Mouse (Mus musculus) lung, embryonic 15.5 days (tissue): ENCODE measurements at regions not wholly inside any gene's neighbourhood (a gene's known extent, or its start where the extent isn't known, plus 50 kb on each side); places are given as distances from the start of the nearest gene placed in this dataset.
A peak's percentile ranks its signal among the peaks of the same experiment; 100 is the strongest.

ENCODE experiments used
- ATAC-seq: fragments of 200-750 bp; cut with Nextera tagmentation; 2 replicates; pipeline ENCODE4 v1.8.0; 2017; ENCODE audit warnings: moderate number of reproducible peaks, borderline replicate concordance; ENCODE audit not compliant: low FRiP score, low TSS enrichment; ENCODE audit errors: extremely low read depth
- H3K27ac ChIP-seq: fragments of 300-500 bp; sonication (generic); 2 replicates; pipeline ENCODE4 v1.5.1; 2015; ENCODE audit warnings: moderate library complexity, mild to moderate bottlenecking, inconsistent platforms
- H3K27me3 ChIP-seq: fragments of 300-500 bp; sonication (generic); 2 replicates; pipeline ENCODE4 v1.6.1; 2015; ENCODE audit warnings: inconsistent platforms
- H3K36me3 ChIP-seq: fragments of 300-500 bp; sonication (generic); 2 replicates; pipeline ENCODE4 v1.6.1; 2015; ENCODE audit warnings: inconsistent platforms
- H3K4me1 ChIP-seq: fragments of 300-500 bp; sonication (generic); 2 replicates; pipeline ENCODE4 v1.6.1; 2015; ENCODE audit warnings: inconsistent platforms
- H3K4me2 ChIP-seq: fragments of 300-500 bp; sonication (generic); 2 replicates; pipeline ENCODE4 v1.6.1; 2015; ENCODE audit warnings: inconsistent platforms, mild to moderate bottlenecking, moderate library complexity
- H3K4me3 ChIP-seq: fragments of 300-500 bp; sonication (generic); 2 replicates; pipeline ENCODE4 v1.5.1; 2015; ENCODE audit warnings: mild to moderate bottlenecking, inconsistent platforms
- H3K9ac ChIP-seq: fragments of 300-500 bp; sonication (generic); 2 replicates; pipeline ENCODE4 v1.6.1; 2015; ENCODE audit warnings: inconsistent platforms
- H3K9me3 ChIP-seq: fragments of 300-500 bp; sonication (generic); 2 replicates; pipeline ENCODE4 v1.6.1; 2016; ENCODE audit warnings: inconsistent platforms
- WGBS: fragments of 180-500 bp; shearing (Covaris S2); methylation state at CpG from one replicate; pipeline ENCODE4 v1.1.7; 2015; 5-methylcytosine and 5-hydroxymethylcytosine counted together

DNA sequence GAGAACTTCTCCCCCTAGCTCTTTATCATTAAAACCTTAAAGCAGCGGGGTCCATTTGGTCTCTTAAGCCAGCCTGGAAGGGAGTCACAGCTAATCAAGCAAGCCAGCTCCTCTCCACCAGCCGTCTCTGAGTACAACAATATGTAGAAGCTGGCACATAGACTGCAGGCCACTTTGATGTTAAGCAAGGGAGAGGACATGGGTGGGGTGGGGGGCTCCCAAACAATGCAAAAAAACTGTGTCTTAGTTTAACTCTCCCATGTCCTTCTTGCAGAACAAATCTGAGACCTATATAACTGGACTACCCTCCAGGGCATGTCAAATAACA lies 93.3 kb upstream of the Jarid2 start:
- Histone ChIP-seq H3K36me3 (no peaks in the 10 kb centered on the region), H3K4me2 (no peak overlapping the region), H3K9ac (no peak overlapping the region), H3K27me3 (no peaks in the 10 kb centered on the region), H3K4me1 (peaks cover 21% of the 10 kb centered on the region), H3K9me3 (no peaks in the 10 kb centered on the region), H3K27ac (peak overlapping the region; percentile 60; the same call in 1 of the 2 replicates), H3K4me3 (no peak overlapping the region)
- WGBS, result 12% methylated on average over 2 of the region's 2 CpGs
- peak; percentile 79; the same call in 1 of the 2 replicates for ATAC-seq

DNA sequence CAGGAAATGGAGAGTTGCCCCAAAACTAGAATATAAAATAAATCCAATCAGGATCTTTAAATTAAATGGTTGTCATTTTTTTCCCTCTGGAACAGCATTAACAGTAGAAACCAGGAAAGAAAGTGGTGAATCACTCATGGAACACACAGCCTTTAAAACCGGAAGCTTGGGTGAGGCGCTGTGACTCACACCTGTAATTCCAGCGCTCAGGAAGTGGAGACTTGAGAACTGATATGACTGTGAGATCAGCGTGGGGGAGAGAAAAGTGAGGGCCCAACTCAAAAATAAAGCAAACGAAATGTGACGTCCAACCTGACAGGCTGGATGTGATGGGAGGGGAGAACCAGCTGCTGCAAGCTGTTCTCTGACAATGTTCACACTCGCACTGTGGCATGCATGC lies 86.9 kb upstream of the Jarid2 start:
- Histone ChIP-seq H3K27ac (no peak overlapping the region), H3K9me3 (no peaks in the 10 kb centered on the region), H3K27me3 (no peaks in the 10 kb centered on the region), H3K4me2 (no peak overlapping the region), H3K36me3 (no peaks in the 10 kb centered on the region), H3K4me1 (0 out of 2 replicates have a peak, but pooled peaks cover 3% of the 10 kb centered on the region), H3K9ac (no peak overlapping the region), H3K4me3 (no peak overlapping the region)
- no peak for ATAC-seq
- WGBS, result 30% methylated on average over 7 of the region's 7 CpGs

DNA sequence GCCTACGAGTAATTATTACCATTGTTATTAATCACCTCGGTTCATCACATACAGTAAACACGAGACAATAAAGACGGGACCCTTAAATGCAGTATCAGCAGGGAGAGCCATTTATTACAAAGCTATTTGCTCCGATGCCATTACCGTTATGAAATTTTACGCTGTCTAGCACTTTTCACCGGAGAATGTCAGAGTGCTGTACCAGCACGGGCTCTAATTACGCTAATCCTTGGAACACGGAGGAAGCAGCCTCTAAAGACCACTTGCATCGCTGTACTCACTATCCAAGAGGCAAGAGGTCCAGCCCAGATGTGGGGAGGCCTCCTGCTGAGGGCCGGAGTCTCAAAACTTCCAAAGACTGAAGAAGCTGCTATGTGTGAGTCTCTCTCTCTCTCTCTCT lies 79.2 kb upstream of the Jarid2 start:
- Histone ChIP-seq H3K9ac (no peak overlapping the region), H3K4me2 (0 out of 2 replicates have a peak overlapping the region, but pooled peaks have one; percentile 2), H3K9me3 (no peaks in the 10 kb centered on the region), H3K27ac (no peak overlapping the region), H3K27me3 (no peaks in the 10 kb centered on the region), H3K36me3 (no peaks in the 10 kb centered on the region), H3K4me3 (no peak overlapping the region), H3K4me1 (peaks cover 4% of the 10 kb centered on the region; the same call in 1 of the 2 replicates)
- ATAC-seq, result no peak
- 30% methylated on average over 13 of the region's 13 CpGs for WGBS

DNA sequence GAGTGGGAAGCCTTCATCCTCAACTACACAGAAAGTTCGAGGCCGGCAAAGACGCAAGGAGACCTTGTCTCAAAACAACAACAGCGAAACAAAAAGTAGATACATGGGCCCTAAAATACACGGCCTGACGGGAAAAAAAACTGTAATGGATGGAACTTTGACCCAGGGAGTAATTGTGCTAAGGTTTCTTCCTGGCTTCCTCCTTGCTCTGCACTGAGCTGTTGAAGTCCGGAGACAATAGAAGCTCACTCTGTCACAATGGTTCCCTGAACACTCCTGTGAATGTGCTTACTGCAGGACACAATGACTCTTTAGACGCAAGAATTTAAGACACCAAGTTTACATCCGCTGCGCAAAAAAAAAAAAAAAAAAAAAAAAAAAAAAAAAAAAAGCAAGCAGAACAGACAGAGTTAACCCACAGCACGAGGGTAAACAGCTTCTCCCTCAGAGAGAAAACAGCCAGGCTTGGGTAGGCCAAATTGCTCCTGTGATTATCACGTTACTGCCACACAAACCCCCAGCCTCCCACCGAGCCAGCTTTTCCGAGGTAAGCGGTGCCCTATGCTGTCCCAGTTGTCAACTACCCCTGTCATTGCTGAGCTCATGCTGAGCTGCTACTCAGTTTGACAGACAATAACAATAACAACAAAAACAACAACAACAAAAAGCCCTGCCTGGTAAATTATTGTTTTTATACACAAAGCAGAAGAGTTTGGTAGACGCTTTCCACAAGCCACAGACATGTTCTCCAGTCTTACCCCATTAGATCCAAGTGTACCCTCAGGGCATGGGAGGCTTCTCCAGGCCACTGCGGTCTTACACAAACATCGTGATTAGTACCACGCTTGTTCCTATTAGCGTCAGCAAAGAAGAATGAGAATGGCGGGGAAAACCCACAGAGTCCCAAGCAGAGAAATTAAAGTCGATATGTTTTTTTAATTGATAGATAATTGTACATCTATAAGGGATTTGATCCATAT lies 77.7 kb upstream of the Jarid2 start:
- WGBS, result 44% methylated on average over 22 of the region's 22 CpGs
- peaks cover 4% of the 10 kb centered on the region; the same call in 1 of the 2 replicates for H3K4me1 ChIP-seq
- H3K4me3 ChIP-seq, result no peak overlapping the region
- no peak overlapping the region for H3K9ac ChIP-seq
- H3K36me3 ChIP-seq, result no peaks in the 10 kb centered on the region
- H3K4me2 ChIP-seq, result no peak overlapping the region
- ATAC-seq, result no peak
- H3K27ac ChIP-seq, result no peak overlapping the region
- H3K27me3 ChIP-seq, result no peaks in the 10 kb centered on the region
- H3K9me3 ChIP-seq, result no peaks in the 10 kb centered on the region

DNA sequence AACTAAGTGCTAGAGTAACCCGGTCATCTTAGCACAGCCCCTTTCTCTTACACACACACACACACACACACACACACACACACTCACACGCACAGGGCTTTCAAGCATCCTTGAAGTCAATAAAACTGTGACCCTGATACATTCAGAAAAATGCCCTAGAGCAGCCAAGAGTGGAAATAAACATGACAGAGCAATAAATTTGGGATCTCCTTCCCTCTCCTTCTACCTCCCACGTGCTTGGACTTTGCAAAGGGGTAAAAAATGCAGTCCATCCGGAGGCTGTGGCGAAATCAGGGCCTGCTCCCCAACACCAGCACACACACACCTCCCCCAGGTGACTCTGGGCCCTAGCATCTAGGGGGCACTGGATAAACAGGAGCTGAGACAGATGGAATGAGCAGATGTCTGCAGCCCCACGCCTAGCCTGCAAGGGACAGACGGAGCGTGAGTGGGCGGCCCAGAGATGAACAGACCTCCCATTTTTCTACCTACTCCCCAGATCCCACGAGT lies 71.3 kb upstream of the Jarid2 start:
- no peak for ATAC-seq
- Histone ChIP-seq H3K27ac (no peak overlapping the region), H3K4me3 (no peak overlapping the region), H3K9ac (no peak overlapping the region), H3K9me3 (no peaks in the 10 kb centered on the region), H3K4me1 (peaks cover 3% of the 10 kb centered on the region; the same call in 1 of the 2 replicates), H3K4me2 (no peak overlapping the region), H3K27me3 (no peaks in the 10 kb centered on the region), H3K36me3 (no peaks in the 10 kb centered on the region)
- 40% methylated on average over 10 of the region's 10 CpGs for WGBS

DNA sequence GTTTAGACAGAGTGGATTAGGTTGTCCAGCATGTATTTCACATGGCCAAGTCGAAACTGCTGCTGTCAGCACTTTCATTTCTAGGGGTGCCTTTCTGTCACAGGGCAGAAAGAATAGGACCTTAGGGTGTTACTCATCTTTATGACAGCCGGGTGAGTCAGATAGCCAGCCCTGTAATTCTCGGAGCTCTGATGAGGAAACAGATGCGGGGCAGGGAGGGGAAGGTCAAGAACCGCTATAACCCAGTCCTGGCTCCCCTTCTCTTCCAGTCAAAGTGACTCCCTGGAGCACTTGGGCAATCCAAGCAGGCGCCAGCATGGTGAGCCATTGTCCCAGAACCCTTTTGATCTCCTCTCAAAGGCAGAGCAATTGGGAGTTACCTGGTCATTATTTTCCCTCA lies 69.4 kb upstream of the Jarid2 start:
- no peak overlapping the region for H3K9ac ChIP-seq
- 31% methylated on average over 6 of the region's 6 CpGs for WGBS
- H3K27ac ChIP-seq, result no peak overlapping the region
- H3K27me3 ChIP-seq, result no peaks in the 10 kb centered on the region
- no peak for ATAC-seq
- no peak overlapping the region for H3K4me3 ChIP-seq
- H3K4me2 ChIP-seq, result no peak overlapping the region
- no peaks in the 10 kb centered on the region for H3K36me3 ChIP-seq
- H3K4me1 ChIP-seq, result peaks cover 6% of the 10 kb centered on the region; the same call in 1 of the 2 replicates
- no peaks in the 10 kb centered on the region for H3K9me3 ChIP-seq

DNA sequence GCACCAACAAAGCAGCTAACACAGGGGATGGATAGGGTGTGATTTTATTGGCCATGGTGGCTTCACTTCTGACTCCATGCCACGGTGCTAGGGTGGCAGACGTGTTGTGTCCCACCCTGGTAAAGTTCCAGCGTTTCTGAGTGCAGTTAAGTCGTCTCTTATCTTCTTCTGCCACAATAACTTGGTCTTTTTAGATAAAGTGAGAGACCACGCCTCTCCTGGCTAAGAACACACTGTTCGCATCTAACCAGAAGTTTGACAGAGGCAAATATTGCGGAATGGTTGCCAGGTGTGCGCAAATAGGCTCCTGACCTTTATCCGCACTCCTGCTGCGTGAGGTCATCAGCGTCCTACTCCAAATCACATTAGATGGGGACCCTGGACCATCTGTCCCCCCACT lies 66.2 kb upstream of the Jarid2 start:
- Histone ChIP-seq H3K36me3 (no peaks in the 10 kb centered on the region), H3K9me3 (no peaks in the 10 kb centered on the region), H3K4me1 (peaks cover 6% of the 10 kb centered on the region; the same call in 1 of the 2 replicates), H3K9ac (no peak overlapping the region), H3K27ac (no peak overlapping the region), H3K4me3 (no peak overlapping the region), H3K4me2 (no peak overlapping the region), H3K27me3 (no peaks in the 10 kb centered on the region)
- no peak for ATAC-seq
- WGBS, result 43% methylated on average over 11 of the region's 11 CpGs

DNA sequence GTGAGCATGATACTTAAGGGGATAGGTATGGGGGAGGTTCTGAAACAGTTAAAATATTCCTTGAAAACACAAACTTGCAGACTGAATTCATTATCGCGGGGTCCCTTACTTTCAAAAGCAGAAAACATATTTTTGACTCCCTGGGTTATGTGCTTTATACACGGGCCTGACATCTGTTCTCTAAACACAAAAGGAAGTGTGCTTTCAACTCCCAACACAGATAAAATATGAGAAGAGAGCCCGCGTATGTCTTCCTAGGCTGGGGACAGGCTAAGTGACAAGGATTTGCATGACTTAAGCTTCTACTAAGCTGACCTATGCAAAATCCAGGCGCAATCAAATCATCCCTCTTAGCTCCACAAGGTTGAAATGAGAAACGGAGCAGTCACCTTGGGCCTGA lies 65.5 kb upstream of the Jarid2 start:
- ATAC-seq, result no peak
- no peak overlapping the region for H3K4me2 ChIP-seq
- no peaks in the 10 kb centered on the region for H3K9me3 ChIP-seq
- 50% methylated on average over 7 of the region's 7 CpGs for WGBS
- H3K4me1 ChIP-seq, result peaks cover 6% of the 10 kb centered on the region; the same call in 1 of the 2 replicates
- H3K9ac ChIP-seq, result no peak overlapping the region
- no peak overlapping the region for H3K4me3 ChIP-seq
- H3K27me3 ChIP-seq, result no peaks in the 10 kb centered on the region
- no peak overlapping the region for H3K27ac ChIP-seq
- H3K36me3 ChIP-seq, result no peaks in the 10 kb centered on the region

DNA sequence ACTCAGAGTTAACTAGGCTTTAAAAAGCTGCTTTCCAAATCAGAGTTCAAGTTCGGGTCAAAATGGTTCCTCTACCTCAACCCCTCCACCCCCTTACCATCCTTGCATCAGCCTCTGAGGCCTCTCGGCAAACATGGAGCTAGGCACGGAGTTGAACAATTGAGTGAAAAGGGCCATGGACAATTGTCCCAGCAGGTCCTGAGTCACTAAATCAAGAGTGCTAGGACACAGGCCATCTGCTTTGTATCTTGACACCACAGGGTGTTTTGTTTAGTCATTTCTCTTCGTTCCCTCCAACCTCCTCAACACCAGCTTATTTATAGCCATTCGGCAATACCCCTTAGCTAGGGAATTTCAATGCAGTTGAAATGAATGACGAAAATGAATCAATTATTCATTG lies 59.5 kb upstream of the Jarid2 start:
- no peak for ATAC-seq
- Histone ChIP-seq H3K4me2 (no peak overlapping the region), H3K9ac (no peak overlapping the region), H3K4me3 (no peak overlapping the region), H3K27ac (no peak overlapping the region), H3K9me3 (no peaks in the 10 kb centered on the region), H3K36me3 (no peaks in the 10 kb centered on the region), H3K4me1 (peaks cover 13% of the 10 kb centered on the region), H3K27me3 (peaks cover 9% of the 10 kb centered on the region; the same call in 1 of the 2 replicates)
- 69% methylated on average over 6 of the region's 6 CpGs for WGBS

DNA sequence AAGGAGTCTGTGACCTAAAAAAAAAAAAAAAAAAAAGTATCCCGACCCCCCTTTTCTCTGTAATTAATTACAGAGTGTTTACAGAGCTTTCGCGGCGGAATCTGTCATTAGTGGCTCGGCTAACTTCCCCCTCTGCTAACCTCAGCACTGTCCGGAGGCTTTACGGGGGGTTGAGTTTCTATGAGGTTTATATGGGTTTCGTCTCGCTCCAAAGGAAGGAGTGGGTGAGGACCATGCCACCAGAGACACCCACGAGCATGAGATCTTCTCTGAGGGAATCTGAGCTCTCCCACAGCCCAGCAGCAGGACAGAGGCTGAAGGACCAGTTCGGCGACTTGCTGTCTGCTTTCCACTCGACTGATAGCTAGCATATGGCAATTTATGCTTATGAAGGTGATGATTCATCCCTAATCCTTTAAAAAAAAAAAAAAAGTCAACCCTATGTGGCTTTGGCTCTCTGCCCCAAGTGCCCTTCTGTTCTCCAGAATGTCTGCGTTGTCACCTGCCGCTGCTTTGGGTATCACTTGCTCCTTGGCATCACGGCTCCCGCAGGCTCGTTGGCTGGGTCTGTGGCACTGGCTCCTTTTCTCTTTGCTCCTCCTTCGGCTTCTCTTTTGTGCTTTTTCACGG lies 55.8 kb upstream of the Jarid2 start:
- peaks cover 13% of the 10 kb centered on the region for H3K4me1 ChIP-seq
- no peaks in the 10 kb centered on the region for H3K9me3 ChIP-seq
- 4% methylated on average over 20 of the region's 20 CpGs for WGBS
- no peaks in the 10 kb centered on the region for H3K36me3 ChIP-seq
- ATAC-seq, result no peak
- H3K9ac ChIP-seq, result no peak overlapping the region
- peak overlapping the region; percentile 44 for H3K4me2 ChIP-seq
- no peak overlapping the region for H3K27ac ChIP-seq
- peak overlapping the region; percentile 8 for H3K4me3 ChIP-seq
- peaks cover 13% of the 10 kb centered on the region; the same call in 1 of the 2 replicates for H3K27me3 ChIP-seq

DNA sequence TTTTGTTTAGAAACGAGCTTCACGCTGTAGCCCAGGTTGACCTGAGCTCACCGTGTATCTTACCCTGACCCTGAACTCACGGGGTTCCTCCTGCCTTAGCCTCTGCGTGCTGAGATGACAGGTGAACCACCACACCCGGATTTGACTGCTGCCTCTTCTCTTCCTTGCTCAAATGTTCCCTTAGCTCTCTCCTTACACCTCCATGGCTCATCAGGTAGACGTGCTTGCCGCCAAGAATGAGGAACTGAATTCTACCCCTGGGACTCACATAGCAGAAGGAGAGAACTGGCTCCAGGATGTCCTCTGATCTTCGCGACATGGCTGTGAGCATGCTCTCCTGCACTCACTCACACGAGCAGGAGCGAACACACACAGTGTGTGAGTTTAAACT lies 55.3 kb upstream of the Jarid2 start:
- H3K4me3 ChIP-seq, result peak overlapping the region; percentile 8; the same call in 1 of the 2 replicates
- peak overlapping the region; percentile 44 for H3K4me2 ChIP-seq
- H3K27ac ChIP-seq, result no peak overlapping the region
- peaks cover 13% of the 10 kb centered on the region; the same call in 1 of the 2 replicates for H3K27me3 ChIP-seq
- no peak overlapping the region for H3K9ac ChIP-seq
- H3K4me1 ChIP-seq, result peaks cover 13% of the 10 kb centered on the region
- H3K9me3 ChIP-seq, result no peaks in the 10 kb centered on the region
- no peaks in the 10 kb centered on the region for H3K36me3 ChIP-seq
- WGBS, result 13% methylated on average over 12 of the region's 12 CpGs
- ATAC-seq, result no peak
